Mouse (Mus musculus): ENCODE measurements at regions not wholly inside any gene's neighbourhood (a gene's known extent, or its start where the extent isn't known, plus 50 kb on each side); places are given as distances from the start of the nearest gene placed in this dataset.
A peak's percentile ranks its signal among the peaks of the same experiment; 100 is the strongest.

DNA sequence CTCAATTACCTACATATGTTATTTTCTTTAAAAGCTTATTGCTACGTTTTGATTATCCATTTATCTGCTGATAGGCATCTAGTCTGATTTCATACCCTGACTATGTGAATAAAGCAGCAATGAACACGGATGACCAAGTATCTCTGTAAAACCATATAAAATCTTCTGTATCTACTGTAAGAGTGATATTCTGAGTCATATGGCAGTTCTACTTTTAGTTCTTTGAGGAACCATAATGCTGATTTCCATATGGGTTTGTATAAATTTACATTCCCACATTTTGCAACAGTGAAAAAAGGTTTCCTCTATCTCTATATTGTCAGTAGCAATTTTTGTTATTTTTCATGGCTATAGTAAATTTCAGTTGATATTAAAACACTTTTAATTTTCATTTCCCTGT is 280.6 kb downstream of the Fsip2 start:
- no peak for DNase-seq

DNA sequence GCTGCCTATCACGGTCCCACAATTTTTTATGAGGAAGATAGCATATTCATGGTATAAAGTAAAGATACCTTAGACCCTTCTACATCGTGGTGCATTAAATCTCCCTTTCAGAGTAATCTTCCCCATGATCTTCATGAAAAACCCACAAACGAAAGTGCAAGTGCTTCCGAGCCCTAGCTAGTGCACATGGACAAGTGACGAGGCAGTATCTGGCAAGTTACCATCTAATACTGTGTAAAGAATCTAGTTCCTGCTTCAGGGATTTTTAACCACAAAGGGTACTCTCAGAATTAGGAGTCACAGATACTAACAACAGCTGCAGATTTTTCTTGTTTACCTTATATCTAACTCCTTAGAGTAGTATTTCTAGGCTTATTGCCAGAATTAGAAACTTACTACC is 282.8 kb downstream of the Fsip2 start:
- no peak for DNase-seq

DNA sequence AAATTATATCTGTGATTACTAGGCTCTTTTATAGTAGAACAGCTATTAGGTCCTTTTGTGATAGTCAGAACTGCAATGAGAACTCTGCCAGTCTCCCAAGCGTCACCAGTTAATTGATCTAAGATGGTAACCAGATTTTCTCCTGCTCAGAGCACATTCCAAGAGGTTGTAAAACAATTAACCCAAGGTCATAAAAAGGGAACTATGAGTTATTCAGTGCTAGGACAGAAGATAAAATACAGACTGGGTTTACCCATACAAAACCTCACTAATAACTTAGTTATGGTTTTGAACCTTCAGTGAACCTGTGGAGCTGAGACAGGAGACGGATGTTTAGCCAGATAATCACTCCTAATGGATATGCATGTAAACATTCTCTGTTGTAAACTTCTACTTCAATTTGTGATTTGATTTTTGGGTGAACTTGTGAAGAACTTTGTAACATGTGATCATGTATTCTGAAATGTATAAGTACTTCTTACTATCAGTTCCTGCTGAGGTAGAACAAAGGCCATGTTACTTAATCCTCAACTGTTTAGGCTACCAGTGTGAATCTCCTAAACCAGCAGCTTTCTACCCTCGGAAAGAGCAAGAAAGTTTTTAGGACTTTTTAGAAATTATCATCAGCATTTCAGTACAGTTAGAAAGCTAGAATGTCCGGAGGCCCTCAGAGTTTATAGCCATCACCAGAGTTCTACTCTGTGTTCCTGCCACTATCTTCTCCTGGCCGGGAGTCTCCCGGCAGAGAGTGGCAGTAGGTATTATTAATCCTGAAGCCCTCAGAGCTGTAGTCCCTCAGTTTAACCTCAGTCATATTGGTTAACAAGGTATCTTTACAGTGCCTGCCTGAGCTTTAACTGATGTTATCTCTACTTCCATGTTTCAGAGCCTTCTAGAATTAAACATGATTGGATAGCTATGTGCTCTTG is 308.0 kb downstream of the Fsip2 start:
- no peak for DNase-seq

DNA sequence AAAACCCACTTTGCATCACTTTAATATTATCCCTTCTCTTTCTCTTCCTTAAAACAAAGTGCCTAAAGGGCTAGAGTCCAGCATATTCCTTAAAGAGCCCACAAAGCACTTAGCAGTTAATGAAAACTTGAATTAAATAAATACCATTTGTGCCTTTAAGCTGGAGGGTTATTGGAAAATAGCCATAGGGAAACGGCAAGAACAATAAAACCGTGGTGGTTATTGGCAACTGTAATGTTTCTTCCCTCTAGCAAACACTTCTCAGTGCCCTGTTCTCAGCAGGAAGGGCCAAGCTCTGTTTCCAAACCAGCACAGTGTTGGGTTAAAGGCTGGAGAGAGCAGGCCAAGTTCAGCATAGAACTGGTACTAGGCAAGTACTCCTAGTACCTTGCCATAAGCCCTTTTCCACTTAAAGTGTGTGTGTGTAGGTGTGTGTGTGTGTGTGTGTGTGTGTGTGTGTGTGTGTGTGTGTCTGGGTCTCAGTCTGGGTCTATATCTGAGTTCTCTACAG is 313.4 kb downstream of the Fsip2 start:
- DNase-seq: no peak

DNA sequence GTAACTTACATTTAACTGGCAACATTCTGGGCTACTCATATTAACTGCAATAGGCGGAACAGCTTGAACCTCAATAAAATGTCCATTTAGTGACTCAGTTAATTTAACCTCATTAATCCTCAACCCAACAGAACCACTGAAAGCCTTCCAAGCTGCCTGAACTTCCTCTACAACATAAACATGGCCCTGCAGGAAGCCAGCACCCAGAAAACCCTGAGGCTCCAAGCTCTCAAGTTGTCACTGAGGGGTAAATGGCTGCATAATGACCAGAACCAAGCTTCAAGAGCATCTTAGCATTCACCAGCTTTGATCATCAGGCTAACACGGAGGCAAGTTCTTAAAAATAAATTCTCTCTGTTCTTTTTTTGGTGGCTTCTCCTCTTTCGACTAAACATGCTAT is 315.2 kb downstream of the Fsip2 start:
- DNase-seq: no peak

DNA sequence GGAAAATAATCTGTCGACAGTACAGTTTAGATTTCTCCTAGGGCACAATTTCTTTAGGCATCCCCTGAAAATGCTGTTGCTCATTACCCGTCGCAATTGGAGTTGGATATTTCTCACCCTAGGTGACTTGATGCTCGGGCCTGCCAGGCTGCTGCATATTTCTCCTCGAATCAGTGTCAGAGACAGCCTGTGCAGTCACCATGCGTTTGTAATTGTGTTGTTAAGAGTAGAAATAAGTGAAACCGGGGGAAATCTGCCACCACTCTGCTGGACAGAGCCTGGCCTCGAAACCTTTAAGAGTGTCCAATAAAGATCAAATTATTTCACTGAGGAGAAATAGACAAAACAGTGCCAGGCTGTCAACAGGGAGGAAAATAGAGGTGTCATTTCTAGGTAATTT is 340.7 kb upstream of the Zc3h15 start:
- no peak for DNase-seq

DNA sequence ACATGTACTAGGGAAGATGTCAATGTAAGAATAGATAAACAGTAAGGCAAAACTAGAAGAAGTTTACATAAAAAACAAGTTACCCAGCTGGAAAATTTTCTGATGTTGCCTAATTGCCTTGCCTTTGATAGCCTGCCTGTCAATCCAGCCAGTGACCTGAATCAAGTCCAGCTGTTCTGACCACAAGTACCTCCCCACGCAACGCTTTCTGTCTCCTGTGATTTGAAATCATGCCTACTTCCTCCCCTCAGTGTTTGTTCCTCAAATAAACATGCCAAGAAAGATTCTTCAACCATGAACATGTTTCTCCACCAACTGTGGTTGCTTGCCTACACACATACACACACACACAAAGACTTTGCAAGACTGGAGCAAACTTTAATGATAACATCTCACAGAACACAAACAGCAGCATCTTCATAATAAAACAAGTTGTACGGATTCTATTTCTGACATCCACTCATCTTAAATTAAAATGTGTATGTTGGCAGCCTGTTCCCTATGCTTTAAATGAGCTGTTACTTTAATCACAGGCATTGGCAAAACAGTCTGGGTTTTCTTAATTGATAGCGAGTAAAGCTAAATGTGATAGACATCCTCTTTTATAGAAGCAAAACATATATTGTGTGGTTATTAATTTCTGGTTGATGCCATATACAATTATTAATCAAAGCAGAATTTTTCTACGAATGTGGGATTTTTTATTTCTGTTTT is 312.0 kb upstream of the Zc3h15 start:
- DNase-seq: no peak

DNA sequence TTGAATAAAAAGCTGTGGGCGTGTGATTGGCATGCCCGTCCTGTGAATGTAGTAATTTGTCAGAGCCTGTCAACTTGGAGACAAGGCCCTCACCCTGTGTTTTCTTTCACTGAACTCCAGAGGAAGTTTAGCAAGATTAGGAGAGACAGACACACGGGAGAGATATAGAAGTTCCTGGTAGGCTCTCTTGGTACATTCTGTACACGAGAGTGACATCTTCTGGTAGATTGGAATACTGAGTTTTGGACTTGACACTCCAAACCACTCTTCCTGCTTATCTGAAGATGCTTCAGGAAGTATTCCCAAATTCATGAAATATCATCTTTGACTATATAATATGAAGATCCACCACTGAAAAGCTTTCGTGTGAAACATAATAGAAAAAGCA is 311.5 kb upstream of the Zc3h15 start:
- DNase-seq: no peak

DNA sequence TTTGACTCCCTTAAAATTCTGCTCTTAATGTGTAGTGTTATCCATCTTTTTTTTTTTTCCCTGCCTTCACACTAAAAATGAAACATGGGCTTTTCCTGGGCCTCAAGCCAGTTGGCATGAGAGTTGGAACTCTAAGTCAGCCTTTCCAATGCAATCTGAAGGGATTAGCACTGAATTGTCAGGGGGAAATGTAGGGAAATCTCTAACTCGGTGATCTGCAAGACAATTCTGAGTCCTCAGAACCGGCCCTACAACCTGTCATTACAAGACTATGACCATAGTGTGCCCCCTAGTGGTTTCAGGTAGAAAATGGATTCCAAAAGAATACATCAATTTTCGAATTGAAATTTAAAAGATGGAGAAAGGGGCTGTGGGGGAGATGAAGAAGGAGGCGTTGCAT is 306.9 kb upstream of the Zc3h15 start:
- DNase-seq: peak; percentile 45

DNA sequence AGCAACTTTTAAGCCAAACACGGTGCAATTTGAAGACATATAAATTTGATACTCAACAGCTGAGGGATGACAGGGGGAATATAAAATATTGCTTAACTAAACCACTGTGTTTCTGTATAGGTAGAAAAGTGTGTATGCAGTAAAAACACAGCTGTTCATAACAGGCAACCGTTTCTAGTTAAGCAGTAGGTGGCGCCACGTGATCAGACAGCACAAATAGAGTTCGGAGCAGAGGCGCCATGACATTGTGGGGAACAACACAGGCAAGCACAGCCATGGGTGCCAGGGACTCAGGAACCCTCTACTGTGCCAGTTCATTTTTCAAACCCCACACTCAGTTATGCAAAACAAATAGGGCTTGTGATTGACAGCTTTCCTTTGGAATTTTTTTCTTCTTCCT is 304.1 kb upstream of the Zc3h15 start:
- no peak for DNase-seq
